8 mouse cellular contexts compared by ENCODE assay signal in genomic region chr14:118937533-118938492, GRCm38 (mm10). TPM values are rescaled to one million over a fixed set of nuclear protein-coding genes. Genes with fewer than 3 reads are reported as not detected.
A peak's percentile ranks its signal among the peaks of the same experiment; 100 is the strongest.
DNase-seq lines count a peak whose midpoint lies in the region; ATAC-seq lines count a peak whose summit lies in the region.

Gene Dnajc3 (plus strand): TSS chr14:118937976.

- peaks cover 15% of the 10 kb centered on the region for H3K4me1 ChIP-seq in hindbrain, embryonic 14.5 days (replicated peaks; ENCODE audit: control insufficient read depth, insufficient read depth, low read length)

- peak; percentile 97 for DNase-seq in R1 (ENCODE audit: low read depth, low spot score)
- peak; percentile 100 for DNase-seq in cerebellum, postnatal 25 days
- DNase-seq in frontal cortex, postnatal 25 days (ENCODE audit: low spot score in 2 of 2) = peak; percentile 99
- peak; percentile 98 for DNase-seq in hindbrain, embryonic 14.5 days (ENCODE audit: low spot score)
- DNase-seq in layer of hippocampus, postnatal 36 days = peak; percentile 100
- DNase-seq in lung, postnatal 36 days = peak; percentile 100
- DNase-seq in retina, postnatal 1 day = peak; percentile 99
- DNase-seq in urinary bladder, adult 18-20 months (ENCODE audit: low spot score in 2 of 2) = peak; percentile 93 to 100

- H3K9me3 ChIP-seq in hindbrain, embryonic 14.5 days (ENCODE audit: control insufficient read depth, low read length) = no peaks in the 10 kb centered on the region

- H3K4me2 ChIP-seq in hindbrain, embryonic 14.5 days (replicated peaks) = peak within 1 kb of the TSS; percentile 77

- H3K36me3 ChIP-seq in hindbrain, embryonic 14.5 days (replicated peaks; ENCODE audit: control insufficient read depth, insufficient read depth) = no peaks in the 10 kb centered on the region

- H3K9ac ChIP-seq in hindbrain, embryonic 14.5 days = peak within 1 kb of the TSS; percentile 97

- peak within 1 kb of the TSS; percentile 87 for H3K27ac ChIP-seq in hindbrain, embryonic 14.5 days

- H3K27me3 ChIP-seq in hindbrain, embryonic 14.5 days (ENCODE audit: control insufficient read depth, insufficient read depth, low read length) = no peaks in the 10 kb centered on the region

- ATAC-seq in hindbrain, embryonic 14.5 days (ENCODE audit: low FRiP score) = peak; percentile 100

- WGBS in hindbrain, embryonic 14.5 days = under 1% methylated on average over 122 of the region's 124 CpGs

- peak within 1 kb of the TSS; percentile 99 for H3K4me3 ChIP-seq in hindbrain, embryonic 14.5 days (replicated peaks; ENCODE audit: low read length)

RNA-seq across cellular contexts. Expression of gene Dnajc3, which starts in this region (rescaled TPM):
- polyA plus RNA-seq in hindbrain, embryonic 14.5 days (2014; fragmentation: Nextera tagmentation; extraction: Ambion mirVana) = 25.3 and 29.9 TPM in 2 replicates
- total RNA-seq in layer of hippocampus, postnatal 36 days (2021) = 10 to 100 TPM; 41.8 to 50.9 TPM

Comparison
In these comparisons a context has a peak if more than half of its experiments do, and no peak if none do; other contexts are left out.
1. Peak in every context shown above with its lines: DNase-seq, ATAC-seq, H3K4me3 ChIP-seq and H3K27ac ChIP-seq.